Mouse (Mus musculus): ENCODE data around the gene Rbpj. TPM values are rescaled to one million over a fixed set of nuclear protein-coding genes. Genes with fewer than 3 reads are reported as not detected.
A peak's percentile ranks its signal among the peaks of the same experiment; 100 is the strongest.

Rbpj gene
- polyA plus RNA-seq, 1 experiment, result 6.0 TPM

DNA sequence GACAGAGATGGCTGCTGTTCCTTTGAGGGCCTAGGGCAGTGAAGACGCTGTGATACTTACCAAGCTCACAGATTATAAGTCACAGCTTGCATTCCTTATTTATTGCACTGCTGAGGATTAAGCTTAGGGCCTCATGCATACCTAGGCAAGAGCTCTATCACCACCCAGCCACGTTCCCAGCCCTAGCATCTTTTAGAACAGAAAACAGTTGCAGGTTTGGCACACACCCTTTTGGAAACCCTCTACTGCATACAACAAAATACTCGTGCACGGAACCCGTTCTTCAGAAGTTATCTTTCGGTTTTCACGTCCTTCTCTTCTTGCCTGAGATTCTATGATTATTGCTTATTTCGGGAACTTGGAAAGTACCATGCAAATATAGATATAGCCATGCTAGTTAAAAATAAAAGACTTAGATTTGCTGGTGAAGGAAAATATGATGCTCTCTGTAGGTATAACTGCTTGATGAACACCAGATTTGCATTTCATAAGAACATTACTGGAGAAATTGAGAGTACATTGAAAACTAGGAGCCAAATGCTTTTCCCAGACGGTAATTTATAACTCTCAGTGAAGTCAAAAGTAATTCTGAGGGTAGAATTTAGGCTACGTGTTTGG, 111.4 kb downstream of the Rbpj start:
- Histone ChIP-seq H3K27ac (ENCODE audit: control insufficient read depth, insufficient read depth, low read depth, low read length) (no peak overlapping the region), H3K4me3 (ENCODE audit: control insufficient read depth, low read depth, low read length) (no peak overlapping the region), H3K36me3 (ENCODE audit: control insufficient read depth, insufficient read depth, low read length) (no peaks in the 10 kb centered on the region), H3K4me1 (ENCODE audit: control insufficient read depth, insufficient read depth, low read length) (no peaks in the 10 kb centered on the region), H3K27me3 (ENCODE audit: control insufficient read depth, insufficient read depth, low read length) (no peaks in the 10 kb centered on the region)
- TF ChIP-seq CTCF (IDR thresholded peaks at IDR 0.05; ENCODE audit: control insufficient read depth, insufficient read depth, insufficient replicate concordance, low read depth, low read length) (no peak), POLR2A (IDR thresholded peaks at IDR 0.05; ENCODE audit: control insufficient read depth, low read depth, low read length) (no peak)

DNA sequence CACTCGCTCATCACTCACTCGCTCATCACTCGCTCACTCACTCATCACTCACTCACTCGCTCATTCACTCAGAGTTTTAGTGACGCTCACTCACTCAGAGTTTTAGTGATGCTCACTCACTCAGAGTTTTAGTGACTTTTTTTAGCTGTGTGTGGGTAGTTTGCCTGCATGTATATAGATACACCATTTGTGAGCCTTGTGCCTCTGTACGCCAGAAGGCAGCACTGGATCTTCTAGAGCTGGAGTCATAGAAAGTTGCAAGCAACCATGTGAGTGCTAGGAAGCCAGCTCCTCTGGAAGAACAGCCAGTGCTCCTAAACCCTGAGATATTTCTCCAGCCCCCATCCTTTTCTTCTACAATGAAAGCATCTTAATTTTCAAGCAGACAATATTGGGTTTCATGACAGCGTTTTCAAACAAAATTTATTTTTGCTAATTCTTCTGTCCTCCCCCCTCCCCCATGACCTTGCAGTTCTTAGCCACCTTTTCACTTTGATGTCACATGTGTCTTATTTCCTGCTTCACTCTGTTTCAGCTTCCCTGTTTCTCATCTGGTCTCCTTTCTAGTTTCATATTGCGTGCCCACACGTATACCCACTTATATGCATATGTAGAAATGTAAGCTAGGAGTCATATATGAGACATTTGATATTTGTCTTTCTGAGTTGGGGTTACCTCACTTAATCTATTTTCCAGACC, 118.3 kb downstream of the Rbpj start:
- TF ChIP-seq CTCF (IDR thresholded peaks at IDR 0.05; ENCODE audit: control insufficient read depth, insufficient read depth, insufficient replicate concordance, low read depth, low read length) (no peak), POLR2A (IDR thresholded peaks at IDR 0.05; ENCODE audit: control insufficient read depth, low read depth, low read length) (no peak)
- no peaks in the 10 kb centered on the region for H3K27me3 ChIP-seq (ENCODE audit: control insufficient read depth, insufficient read depth, low read length)

GRCm38 (mm10) chr5:53588421-53589171, 122.6 kb downstream of the Rbpj start:
- Histone ChIP-seq H3K4me1 (ENCODE audit: control insufficient read depth, insufficient read depth, low read length) (peaks cover 17% of the 10 kb centered on the region), H3K27me3 (ENCODE audit: control insufficient read depth, insufficient read depth, low read length) (no peaks in the 10 kb centered on the region), H3K4me3 (ENCODE audit: control insufficient read depth, low read depth, low read length) (peak overlapping the region; percentile 95), H3K27ac (ENCODE audit: control insufficient read depth, insufficient read depth, low read depth, low read length) (peak overlapping the region; percentile 54), H3K36me3 (ENCODE audit: control insufficient read depth, insufficient read depth, low read length) (no peaks in the 10 kb centered on the region)
- TF ChIP-seq CTCF (IDR thresholded peaks at IDR 0.05; ENCODE audit: control insufficient read depth, insufficient read depth, insufficient replicate concordance, low read depth, low read length), result no peak
- no peak for TF ChIP-seq POLR2A (IDR thresholded peaks at IDR 0.05; ENCODE audit: control insufficient read depth, low read depth, low read length)

More for the DNA sequence above, 118.3 kb downstream of the Rbpj start:
- no peak overlapping the region for H3K27ac ChIP-seq (ENCODE audit: control insufficient read depth, insufficient read depth, low read depth, low read length)
- no peak overlapping the region for H3K4me3 ChIP-seq (ENCODE audit: control insufficient read depth, low read depth, low read length)
- no peaks in the 10 kb centered on the region for H3K36me3 ChIP-seq (ENCODE audit: control insufficient read depth, insufficient read depth, low read length)
- H3K4me1 ChIP-seq (ENCODE audit: control insufficient read depth, insufficient read depth, low read length), result peaks cover 6% of the 10 kb centered on the region; the same call in 1 of the 2 replicates

- TF ChIP-seq POLR2A (IDR thresholded peaks at IDR 0.05; ENCODE audit: control insufficient read depth, low read depth, low read length), result peak; percentile 23; the same call in 1 of the 2 replicates
- no peak; the same call in 1 of the 2 replicates for TF ChIP-seq CTCF (IDR thresholded peaks at IDR 0.05; ENCODE audit: control insufficient read depth, insufficient read depth, insufficient replicate concordance, low read depth, low read length)
- H3K27ac ChIP-seq (ENCODE audit: control insufficient read depth, insufficient read depth, low read depth, low read length), result peak overlapping the region; percentile 77
- H3K4me3 ChIP-seq (ENCODE audit: control insufficient read depth, low read depth, low read length), result peak overlapping the region; percentile 95
- no peaks in the 10 kb centered on the region for H3K27me3 ChIP-seq (ENCODE audit: control insufficient read depth, insufficient read depth, low read length)
- H3K4me1 ChIP-seq (ENCODE audit: control insufficient read depth, insufficient read depth, low read length), result peaks cover 17% of the 10 kb centered on the region
- no peaks in the 10 kb centered on the region for H3K36me3 ChIP-seq (ENCODE audit: control insufficient read depth, insufficient read depth, low read length)
Measured at GRCm38 (mm10) chr5:53589172-53589960, 123.4 kb downstream of the Rbpj start.

DNA sequence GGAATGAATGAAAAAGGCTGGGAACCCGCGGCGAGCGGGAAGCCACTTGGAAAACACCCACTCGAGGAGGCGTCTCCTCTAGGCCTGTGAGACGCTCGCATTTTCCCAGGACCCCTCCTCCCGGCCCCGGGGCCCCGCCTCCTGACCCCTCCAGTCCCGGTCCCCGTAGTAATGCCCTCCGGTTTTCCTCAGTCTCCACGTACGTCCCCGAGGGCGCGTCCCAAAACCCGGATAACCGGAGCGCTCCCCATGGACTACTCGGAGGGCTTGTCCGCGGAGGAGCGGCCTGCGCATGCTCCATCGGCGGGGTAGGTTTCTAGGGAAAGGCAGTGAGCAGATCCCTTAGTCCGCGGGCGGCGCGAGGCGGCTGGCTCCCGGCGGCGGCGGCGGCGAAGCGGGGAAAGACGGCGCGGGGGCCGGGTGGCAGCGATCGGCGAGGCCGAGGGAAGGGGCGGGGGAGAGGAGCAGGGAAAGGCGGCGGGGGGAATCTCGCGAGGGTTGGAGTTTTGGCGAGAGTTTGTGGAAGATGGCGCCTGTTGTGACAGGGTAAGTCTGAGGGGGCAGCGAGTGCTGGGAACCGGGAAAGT, 124.3 kb downstream of the Rbpj start:
- H3K4me1 ChIP-seq (ENCODE audit: control insufficient read depth, insufficient read depth, low read length), result peaks cover 17% of the 10 kb centered on the region
- no peaks in the 10 kb centered on the region for H3K36me3 ChIP-seq (ENCODE audit: control insufficient read depth, insufficient read depth, low read length)
- TF ChIP-seq POLR2A (IDR thresholded peaks at IDR 0.05; ENCODE audit: control insufficient read depth, low read depth, low read length) (peak; percentile 44), CTCF (IDR thresholded peaks at IDR 0.05; ENCODE audit: control insufficient read depth, insufficient read depth, insufficient replicate concordance, low read depth, low read length) (no peak)
- H3K4me3 ChIP-seq (ENCODE audit: control insufficient read depth, low read depth, low read length), result peak overlapping the region; percentile 95
- H3K27ac ChIP-seq (ENCODE audit: control insufficient read depth, insufficient read depth, low read depth, low read length), result peak overlapping the region; percentile 91
- no peaks in the 10 kb centered on the region for H3K27me3 ChIP-seq (ENCODE audit: control insufficient read depth, insufficient read depth, low read length)

- Histone ChIP-seq H3K36me3 (ENCODE audit: control insufficient read depth, insufficient read depth, low read length) (no peaks in the 10 kb centered on the region), H3K27me3 (ENCODE audit: control insufficient read depth, insufficient read depth, low read length) (no peaks in the 10 kb centered on the region), H3K4me3 (ENCODE audit: control insufficient read depth, low read depth, low read length) (peak overlapping the region; percentile 95), H3K27ac (ENCODE audit: control insufficient read depth, insufficient read depth, low read depth, low read length) (peak overlapping the region; percentile 84), H3K4me1 (ENCODE audit: control insufficient read depth, insufficient read depth, low read length) (peaks cover 17% of the 10 kb centered on the region)
- no peak for TF ChIP-seq POLR2A (IDR thresholded peaks at IDR 0.05; ENCODE audit: control insufficient read depth, low read depth, low read length)
- no peak for TF ChIP-seq CTCF (IDR thresholded peaks at IDR 0.05; ENCODE audit: control insufficient read depth, insufficient read depth, insufficient replicate concordance, low read depth, low read length)
Measured at GRCm38 (mm10) chr5:53590875-53591682, 125.1 kb downstream of the Rbpj start.
